Mouse (Mus musculus): ENCODE measurements around the gene Dnajc11. TPM values are rescaled to one million over a fixed set of nuclear protein-coding genes. Genes with fewer than 3 reads are reported as not detected.

Dnajc11 gene
- polyA plus RNA-seq, 1 experiment from 2014 or later, result 43.7 TPM

- Histone ChIP-seq H3K27ac (no peak overlapping the region), H3K36me3 (ENCODE audit: inconsistent target) (peaks cover 53% of the 10 kb centered on the region), H3K4me3 (ENCODE audit: inconsistent target) (no peak overlapping the region), H3K79me2 (ENCODE audit: inconsistent target) (peaks cover 5% of the 10 kb centered on the region; the same call in 1 of the 2 replicates)
- 89% methylated on average over 6 of the region's 6 CpGs for WGBS (ENCODE audit: missing documents)
Measured at GRCm38 (mm10) chr4:152019073-152019472, 85.6 kb downstream of the Dnajc11 start.

DNA sequence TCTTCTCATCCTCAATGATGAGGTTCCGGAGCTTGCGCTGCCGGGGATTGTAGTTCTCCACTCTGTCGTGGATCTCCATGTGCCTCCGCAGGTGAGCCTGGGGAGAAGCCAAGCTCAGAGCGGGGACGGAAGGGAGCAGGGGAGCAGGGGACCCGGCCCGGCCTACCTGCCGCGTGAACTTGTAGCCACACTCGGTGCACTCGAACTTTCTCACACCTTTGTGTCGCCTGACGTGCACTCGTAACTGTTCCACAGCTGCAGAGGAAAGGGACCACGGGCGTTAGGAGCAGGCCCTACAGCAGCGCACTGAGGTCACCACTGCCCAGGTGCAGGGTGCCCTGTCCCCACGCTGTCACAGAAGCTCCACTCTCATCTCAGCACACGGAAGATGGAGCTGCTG lies 86.5 kb downstream of the Dnajc11 start:
- Histone ChIP-seq H3K4me3 (ENCODE audit: inconsistent target) (no peak overlapping the region), H3K27ac (no peak overlapping the region), H3K36me3 (ENCODE audit: inconsistent target) (peaks cover 43% of the 10 kb centered on the region), H3K79me2 (ENCODE audit: inconsistent target) (peaks cover 12% of the 10 kb centered on the region; the same call in 1 of the 2 replicates)
- 94% methylated on average over 21 of the region's 21 CpGs for WGBS (ENCODE audit: missing documents)

GRCm38 (mm10) chr4:152021568-152022097 lies 88.1 kb downstream of the Dnajc11 start:
- H3K4me3 ChIP-seq (ENCODE audit: inconsistent target), result no peak overlapping the region
- no peak overlapping the region for H3K27ac ChIP-seq
- peaks cover 33% of the 10 kb centered on the region for H3K36me3 ChIP-seq (ENCODE audit: inconsistent target)
- WGBS (ENCODE audit: missing documents), result 91% methylated on average over 11 of the region's 12 CpGs
- H3K79me2 ChIP-seq (ENCODE audit: inconsistent target), result peaks cover 28% of the 10 kb centered on the region; the same call in 1 of the 2 replicates

DNA sequence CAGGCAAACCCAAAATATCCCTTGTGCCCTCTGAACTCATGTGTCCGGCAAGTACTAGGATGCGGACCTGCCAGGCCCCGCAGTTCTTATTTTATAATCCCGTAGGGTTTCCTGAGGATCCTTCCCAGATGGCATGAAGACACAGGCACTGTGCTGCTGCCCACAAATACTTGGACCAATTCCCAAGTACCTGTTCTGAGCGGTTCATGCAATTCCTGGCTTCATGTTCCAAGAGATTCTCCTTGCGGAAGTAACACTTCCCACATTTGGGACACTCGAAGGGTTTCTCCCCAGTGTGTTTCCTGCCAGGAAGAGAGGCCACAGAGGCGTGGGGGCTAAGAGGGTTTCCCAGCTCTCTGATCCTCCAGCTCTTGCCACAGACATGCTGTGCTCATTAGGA lies 89.0 kb downstream of the Dnajc11 start:
- H3K4me3 ChIP-seq (ENCODE audit: inconsistent target), result no peak overlapping the region
- 89% methylated on average over 8 of the region's 8 CpGs for WGBS (ENCODE audit: missing documents)
- H3K36me3 ChIP-seq (ENCODE audit: inconsistent target), result peaks cover 33% of the 10 kb centered on the region
- peaks cover 32% of the 10 kb centered on the region; the same call in 1 of the 2 replicates for H3K79me2 ChIP-seq (ENCODE audit: inconsistent target)
- no peak overlapping the region for H3K27ac ChIP-seq

DNA sequence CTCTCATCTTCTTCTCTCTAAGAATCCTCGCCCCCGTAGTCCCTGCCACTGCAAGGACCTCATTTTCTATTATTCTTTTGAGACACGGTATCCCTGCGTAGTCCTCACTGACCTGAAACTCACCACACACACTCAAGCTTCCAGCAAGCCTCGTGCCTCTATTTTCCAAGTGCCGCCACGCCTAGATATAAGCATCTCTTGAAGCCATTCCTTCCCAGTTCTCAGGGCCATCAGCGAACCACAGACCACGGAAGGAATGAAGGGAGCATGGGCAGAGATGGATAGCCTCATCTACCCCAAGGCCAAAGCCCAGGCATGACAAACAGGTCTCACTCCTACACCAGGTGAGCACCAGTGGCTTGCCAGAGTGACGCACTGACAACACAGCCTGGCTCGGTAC lies 91.0 kb downstream of the Dnajc11 start:
- no peak overlapping the region for H3K4me3 ChIP-seq (ENCODE audit: inconsistent target)
- peaks cover 32% of the 10 kb centered on the region; the same call in 1 of the 2 replicates for H3K79me2 ChIP-seq (ENCODE audit: inconsistent target)
- no peak overlapping the region for H3K27ac ChIP-seq
- 94% methylated on average over 11 of the region's 11 CpGs for WGBS (ENCODE audit: missing documents)
- H3K36me3 ChIP-seq (ENCODE audit: inconsistent target), result peaks cover 25% of the 10 kb centered on the region

DNA sequence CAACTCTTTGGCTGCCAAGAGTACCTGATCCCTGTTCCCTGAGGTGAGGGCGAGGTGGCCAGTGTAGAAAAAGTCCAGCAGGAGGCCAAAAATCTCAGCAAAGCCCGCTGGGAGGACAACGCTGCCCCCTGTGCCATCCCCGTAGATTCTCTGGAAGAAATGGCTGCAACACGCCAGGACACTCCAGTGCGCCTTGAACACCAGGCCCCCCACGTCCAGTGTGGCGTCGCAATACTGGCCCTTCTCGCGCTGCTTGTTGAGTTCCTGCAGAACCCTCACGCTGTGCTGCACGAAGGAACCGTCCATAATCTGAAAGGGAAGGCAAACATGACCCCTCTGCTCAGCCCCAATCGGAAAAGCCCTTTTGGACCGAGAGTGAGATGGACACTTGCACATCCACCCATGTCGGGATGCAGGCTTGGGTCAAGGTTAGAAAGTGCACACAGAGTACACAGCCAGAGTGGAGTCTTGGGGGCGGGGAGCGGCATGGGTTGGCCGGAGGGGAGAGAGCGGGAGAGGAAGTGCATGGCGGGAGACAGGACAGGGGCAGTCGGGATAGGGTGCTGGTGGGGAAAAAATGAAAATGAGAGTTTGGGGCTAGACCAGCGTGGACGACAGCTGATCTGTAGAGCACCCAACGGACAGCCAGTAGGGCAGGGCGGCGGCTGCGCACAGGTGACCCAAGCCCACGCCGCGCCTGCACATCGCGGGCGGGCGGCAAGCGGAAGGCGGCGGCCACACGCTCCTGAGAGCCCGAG lies 93.4 kb downstream of the Dnajc11 start:
- Histone ChIP-seq H3K36me3 (ENCODE audit: inconsistent target) (peaks cover under 1% of the 10 kb centered on the region; the same call in 1 of the 2 replicates), H3K27ac (peak overlapping the region; percentile 10; the same call in 1 of the 2 replicates), H3K79me2 (ENCODE audit: inconsistent target) (peaks cover 32% of the 10 kb centered on the region; the same call in 1 of the 2 replicates), H3K4me3 (ENCODE audit: inconsistent target) (peak overlapping the region; percentile 71)
- 3% methylated on average over 41 of the region's 41 CpGs for WGBS (ENCODE audit: missing documents)

DNA sequence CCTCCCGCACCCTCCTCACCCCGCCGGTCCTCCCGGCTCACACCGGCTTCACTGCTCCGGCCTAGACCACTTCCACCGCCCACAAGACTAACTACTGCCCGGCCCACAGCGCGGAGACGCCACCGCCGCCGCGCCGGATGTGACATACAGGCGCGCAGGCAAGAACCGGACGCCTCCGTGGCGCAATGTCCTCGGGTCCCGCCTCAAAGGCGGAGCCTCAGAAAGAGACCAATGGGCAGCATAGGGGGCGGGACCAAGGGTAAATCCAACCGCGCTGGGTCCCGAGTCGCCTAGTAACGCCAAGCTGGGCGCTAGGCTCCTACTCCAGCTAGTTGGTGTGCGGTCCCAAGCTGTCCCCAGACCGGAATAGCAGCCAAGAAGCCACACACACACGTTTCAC lies 94.0 kb downstream of the Dnajc11 start, which contains the start of gene Zbtb48:
Zbtb48 (minus strand) TSS at position 148 of the 400 bp plus-strand sequence.
- Histone ChIP-seq H3K4me3 (ENCODE audit: inconsistent target) (peak within 1 kb of the TSS; percentile 71), H3K27ac (peak within 1 kb of the TSS; percentile 10; the same call in 1 of the 2 replicates), H3K79me2 (ENCODE audit: inconsistent target) (peaks cover 32% of the 10 kb centered on the region; the same call in 1 of the 2 replicates), H3K36me3 (ENCODE audit: inconsistent target) (no peaks in the 10 kb centered on the region; the same call in 1 of the 2 replicates)
- under 1% methylated on average over 33 of the region's 35 CpGs for WGBS (ENCODE audit: missing documents)

DNA sequence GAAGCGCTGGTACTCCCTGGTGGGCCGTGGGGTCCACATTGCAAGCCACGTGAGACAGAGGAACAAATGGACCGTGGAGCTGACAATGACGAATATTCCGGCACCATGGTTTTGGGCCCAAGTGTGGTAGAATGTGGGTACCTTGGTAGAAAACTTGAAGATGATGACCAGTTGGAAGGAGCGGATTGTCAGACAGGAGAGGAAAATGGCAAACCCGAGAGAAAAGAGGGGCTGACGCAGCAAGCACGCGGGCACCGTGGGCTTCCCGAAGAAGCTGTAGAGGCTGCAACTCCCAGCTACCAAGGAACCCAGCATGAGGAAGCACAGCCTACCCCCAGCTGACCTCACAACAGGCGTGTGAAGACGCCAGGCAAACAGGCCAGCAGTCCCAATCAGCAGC lies 95.0 kb downstream of the Dnajc11 start:
- peaks cover 30% of the 10 kb centered on the region; the same call in 1 of the 2 replicates for H3K79me2 ChIP-seq (ENCODE audit: inconsistent target)
- H3K4me3 ChIP-seq (ENCODE audit: inconsistent target), result no peak overlapping the region
- no peaks in the 10 kb centered on the region for H3K36me3 ChIP-seq (ENCODE audit: inconsistent target)
- WGBS (ENCODE audit: missing documents), result 84% methylated on average over 11 of the region's 15 CpGs
- H3K27ac ChIP-seq, result no peak overlapping the region

GRCm38 (mm10) chr4:152029087-152029486 lies 95.6 kb downstream of the Dnajc11 start:
- Histone ChIP-seq H3K4me3 (ENCODE audit: inconsistent target) (no peak overlapping the region), H3K79me2 (ENCODE audit: inconsistent target) (peaks cover 28% of the 10 kb centered on the region; the same call in 1 of the 2 replicates), H3K27ac (no peak overlapping the region), H3K36me3 (ENCODE audit: inconsistent target) (no peaks in the 10 kb centered on the region)
- WGBS (ENCODE audit: missing documents), result 70% methylated on average over 5 of the region's 5 CpGs

GRCm38 (mm10) chr4:152029997-152030396 lies 96.5 kb downstream of the Dnajc11 start:
- peaks cover 21% of the 10 kb centered on the region; the same call in 1 of the 2 replicates for H3K79me2 ChIP-seq (ENCODE audit: inconsistent target)
- 69% methylated on average over 4 of the region's 4 CpGs for WGBS (ENCODE audit: missing documents)
- no peak overlapping the region for H3K27ac ChIP-seq
- no peak overlapping the region for H3K4me3 ChIP-seq (ENCODE audit: inconsistent target)
- no peaks in the 10 kb centered on the region for H3K36me3 ChIP-seq (ENCODE audit: inconsistent target)

Other genes with a start within 250 kb of the Dnajc11 start
- gene Camta1, start 71.8 kb upstream of the Dnajc11 start, polyA plus RNA-seq (2018), result 8.7 to 23.8 TPM (median 16.9 TPM) in 3 replicates
- gene Thap3, start 55.3 kb downstream of the Dnajc11 start, polyA plus RNA-seq (2018), result 5.4 to 24.7 TPM (median 14.9 TPM) in 3 replicates
- 7.5 to 11.5 TPM (median 10.7 TPM) in 3 replicates for gene Phf13, start 62.6 kb downstream of the Dnajc11 start, polyA plus RNA-seq (2018)
- 5.1 to 13.0 TPM (median 8.0 TPM) in 3 replicates for gene Klhl21, start 75.1 kb downstream of the Dnajc11 start, polyA plus RNA-seq (2018)
- gene Zbtb48, start 94.0 kb downstream of the Dnajc11 start, polyA plus RNA-seq (2018), result 3.5 to 5.0 TPM (median 4.8 TPM) in 3 replicates
- not detected in 3 replicates for gene Tas1r1, start 104.9 kb downstream of the Dnajc11 start, polyA plus RNA-seq (2018)
- 12.0 to 24.1 TPM (median 14.8 TPM) in 3 replicates for gene Nol9, start 105.6 kb downstream of the Dnajc11 start, polyA plus RNA-seq (2018)
- 1.00 to 1.5 TPM (median 1.1 TPM) in 3 replicates for gene Plekhg5, start 138.8 kb downstream of the Dnajc11 start, polyA plus RNA-seq (2018)
- gene Tnfrsf25, start 182.2 kb downstream of the Dnajc11 start, polyA plus RNA-seq (2018), result 0.11 TPM in 1 of 3 replicates, not detected in the others
- 0.34 to 0.42 TPM (median 0.34 TPM) in 3 replicates for gene Espn, start 218.7 kb downstream of the Dnajc11 start, polyA plus RNA-seq (2018)
- gene Hes2, start 225.2 kb downstream of the Dnajc11 start, polyA plus RNA-seq (2018), result 0.10 TPM in 1 of 3 replicates, not detected in the others
- gene Acot7, start 244.4 kb downstream of the Dnajc11 start, polyA plus RNA-seq (2018), result 18.0 to 35.3 TPM (median 23.7 TPM) in 3 replicates

All from macrophage (primary cell).